Mouse (Mus musculus): ENCODE measurements around the gene Tcl1b2. TPM values are rescaled to one million over a fixed set of nuclear protein-coding genes. Genes with fewer than 3 reads are reported as not detected.
"Not testable (repeated sequence)": the region's sequence is repeated elsewhere in the genome, so short reads cannot be mapped to it uniquely, and the experiment has no call there.

The Tcl1b2 gene
- polyA plus RNA-seq, 1 experiment from 2014 or later, result not detected

DNA sequence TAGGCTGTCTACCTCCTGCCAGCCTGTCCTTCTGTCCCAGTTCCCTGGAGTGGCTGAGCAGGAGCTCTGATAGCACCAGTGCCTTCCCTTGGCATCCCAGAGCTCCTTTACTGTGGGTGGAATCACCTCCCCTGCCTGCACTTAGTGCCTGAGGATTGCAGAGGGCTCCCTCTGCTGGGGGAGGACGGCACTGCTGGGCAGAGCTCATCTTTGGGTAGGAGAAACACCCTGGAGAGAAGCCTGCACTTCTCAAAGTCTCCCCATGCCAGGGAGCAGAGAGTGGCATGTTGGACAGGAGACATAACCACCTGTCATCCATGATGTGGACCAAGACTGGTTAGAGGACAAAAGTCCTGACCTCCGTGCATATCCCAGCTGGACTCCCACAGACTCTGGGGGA lies 43.2 kb downstream of the Tcl1b2 start:
- H3K27ac ChIP-seq; H3K4me1 ChIP-seq; H3K27me3 ChIP-seq (ENCODE audit: insufficient read depth, poor library complexity, severe bottlenecking); H3K4me3 ChIP-seq; H3K36me3 ChIP-seq; DNase-seq (ENCODE audit: low spot score); H3K9me3 ChIP-seq: not testable (repeated sequence)
- WGBS, result 27% methylated on average over 2 of the region's 2 CpGs

DNA sequence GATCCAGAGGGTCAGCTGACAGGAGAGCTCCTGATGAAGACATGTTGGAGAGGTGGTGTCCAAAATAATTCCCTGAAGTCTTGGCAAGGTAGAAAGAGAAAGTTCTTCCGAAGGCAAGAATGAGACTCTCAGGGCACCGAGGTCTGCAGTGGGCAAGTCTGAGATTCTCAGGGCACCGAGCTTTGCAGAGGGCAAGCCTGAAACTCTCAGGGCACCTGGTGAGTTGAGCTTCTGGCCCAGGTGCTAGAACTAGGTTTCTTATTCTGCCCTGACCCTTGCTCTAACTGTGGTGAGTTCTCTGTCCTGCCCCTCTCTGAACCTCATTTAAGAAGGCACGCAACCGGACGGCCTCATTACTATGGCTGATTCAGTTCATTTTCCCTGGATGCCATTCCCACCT lies 44.9 kb downstream of the Tcl1b2 start, which contains the start of gene Tcl1b3:
Gene Tcl1b3 (plus strand): TSS at position 301 of the 400 bp plus-strand sequence.
- not testable (repeated sequence) for H3K4me3 ChIP-seq; DNase-seq (ENCODE audit: low spot score); H3K9me3 ChIP-seq; H3K4me1 ChIP-seq; H3K27me3 ChIP-seq (ENCODE audit: insufficient read depth, poor library complexity, severe bottlenecking); H3K36me3 ChIP-seq; H3K27ac ChIP-seq
- 89% methylated on average over 6 of the region's 6 CpGs for WGBS

DNA sequence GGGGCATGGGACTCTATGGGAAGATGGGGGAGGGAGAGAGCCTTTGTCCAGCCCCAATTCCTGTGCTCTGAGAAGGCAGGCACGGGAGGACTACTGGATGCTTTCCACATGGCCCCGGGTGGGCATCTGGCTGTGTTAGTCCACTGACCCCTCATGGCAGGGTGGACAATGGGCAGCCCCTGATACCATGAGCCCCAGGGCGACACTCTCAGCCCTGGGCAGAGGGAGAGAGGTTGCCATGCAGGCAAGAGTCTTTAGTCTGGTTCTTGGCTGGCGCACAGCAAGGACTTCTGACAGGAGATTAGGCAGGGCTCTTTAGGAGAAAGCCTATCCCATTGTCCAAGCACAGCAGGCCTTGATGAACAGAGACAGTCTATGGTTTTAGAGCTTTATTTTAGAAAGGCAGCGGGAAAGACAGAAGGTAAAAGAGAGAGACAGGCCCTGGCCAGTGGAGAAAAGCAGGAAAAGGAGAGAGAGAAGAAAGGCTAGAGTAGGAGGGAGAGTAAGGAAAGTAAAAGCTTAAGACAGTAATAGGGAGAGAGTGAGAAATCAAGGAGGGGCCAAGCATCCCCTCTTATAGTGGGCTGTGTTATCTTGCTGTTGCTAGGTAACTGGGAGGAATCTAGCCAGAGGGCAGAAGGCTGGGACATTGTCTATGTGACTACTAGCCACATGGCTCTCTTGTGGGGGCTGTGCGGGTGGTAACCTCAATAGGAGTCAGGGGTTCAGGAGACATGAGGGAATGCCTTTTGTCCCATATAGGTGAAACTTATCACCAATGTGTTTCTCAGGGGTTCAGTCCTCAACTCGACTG lies 54.1 kb downstream of the Tcl1b2 start:
- 61% methylated on average over 7 of the region's 7 CpGs for WGBS
- H3K4me3 ChIP-seq, result not testable (repeated sequence)

DNA sequence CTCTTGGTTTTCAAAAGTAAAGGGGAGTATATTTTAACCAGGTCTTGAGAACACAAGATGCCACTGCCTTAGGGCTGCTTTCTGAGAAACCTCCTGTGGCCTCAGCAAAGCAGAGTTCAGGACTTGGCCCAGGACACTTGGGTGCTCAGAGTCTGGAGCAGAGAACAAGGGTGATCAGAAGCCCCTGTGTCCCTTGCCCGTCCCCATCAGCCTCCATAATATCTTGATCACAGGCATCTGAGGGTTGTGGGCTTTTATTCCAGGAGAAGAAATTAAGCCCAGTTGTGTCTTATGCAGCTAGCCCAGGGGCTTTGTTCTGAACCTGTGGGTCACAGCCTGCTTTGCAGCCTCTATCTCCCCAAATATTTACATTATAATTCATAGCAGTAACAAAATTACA lies 55.8 kb downstream of the Tcl1b2 start, which contains the start of gene Tcl1b4:
Gene Tcl1b4 (plus strand): TSS at position 301 of the 400 bp plus-strand sequence.
- not testable (repeated sequence) for H3K27me3 ChIP-seq (ENCODE audit: insufficient read depth, poor library complexity, severe bottlenecking); DNase-seq (ENCODE audit: low spot score); H3K36me3 ChIP-seq; H3K27ac ChIP-seq; H3K4me3 ChIP-seq; H3K9me3 ChIP-seq; H3K4me1 ChIP-seq
- WGBS, result 82% methylated on average over 1 of the region's 1 CpGs

More for the DNA sequence above, 54.1 kb downstream of the Tcl1b2 start:
- not testable (repeated sequence) for DNase-seq (ENCODE audit: low spot score); H3K36me3 ChIP-seq; H3K27ac ChIP-seq; H3K27me3 ChIP-seq (ENCODE audit: insufficient read depth, poor library complexity, severe bottlenecking); H3K9me3 ChIP-seq; H3K4me1 ChIP-seq

Other genes with a start within 250 kb of the Tcl1b2 start
- gene Syne3, start 136.2 kb upstream of the Tcl1b2 start, polyA plus RNA-seq (2016; fragmentation: Nextera tagmentation; extraction: Ambion mirVana), result 0.21 and 0.41 TPM in 2 replicates
- 253 and 312 TPM in 2 replicates for gene Glrx5, start 113.3 kb upstream of the Tcl1b2 start, polyA plus RNA-seq (2016; fragmentation: Nextera tagmentation; extraction: Ambion mirVana)
- not detected in 2 replicates for gene Tcl1b1, start 13.7 kb downstream of the Tcl1b2 start, polyA plus RNA-seq (2016; fragmentation: Nextera tagmentation; extraction: Ambion mirVana)
- not detected in 2 replicates for gene Tcl1b5, start 30.3 kb downstream of the Tcl1b2 start, polyA plus RNA-seq (2016; fragmentation: Nextera tagmentation; extraction: Ambion mirVana)
- not detected in 2 replicates for gene Tcl1b3, start 45.0 kb downstream of the Tcl1b2 start, polyA plus RNA-seq (2016; fragmentation: Nextera tagmentation; extraction: Ambion mirVana)
- not detected in 2 replicates for gene Tcl1b4, start 55.9 kb downstream of the Tcl1b2 start, polyA plus RNA-seq (2016; fragmentation: Nextera tagmentation; extraction: Ambion mirVana)
- gene Tcl1, start 76.8 kb downstream of the Tcl1b2 start, polyA plus RNA-seq (2016; fragmentation: Nextera tagmentation; extraction: Ambion mirVana), result not detected in 2 replicates
- gene Tunar, start 187.9 kb downstream of the Tcl1b2 start, polyA plus RNA-seq (2016; fragmentation: Nextera tagmentation; extraction: Ambion mirVana), result 0.21 and 0.64 TPM in 2 replicates

Data from heart, embryonic 10.5 days (tissue).